Mouse (Mus musculus): ENCODE measurements around the gene Cdc6.

Gene Cdc6

GRCm38 (mm10) chr11:98961051-98961592 lies 53.5 kb downstream of the Cdc6 start:
- DNase-seq (ENCODE audit: low read depth) = no peak

- DNase-seq (ENCODE audit: low read depth) = no peak
Observed at GRCm38 (mm10) chr11:98961766-98962165, 54.2 kb downstream of the Cdc6 start.

- DNase-seq (ENCODE audit: low read depth) = no peak
Observed at GRCm38 (mm10) chr11:98962421-98963095, 55.0 kb downstream of the Cdc6 start.

- DNase-seq (ENCODE audit: low read depth) = no peak
Observed at GRCm38 (mm10) chr11:98963191-98964021, 55.8 kb downstream of the Cdc6 start.

- DNase-seq (ENCODE audit: low read depth) = no peak
Observed at GRCm38 (mm10) chr11:98964201-98964615, 56.6 kb downstream of the Cdc6 start.

GRCm38 (mm10) chr11:98964616-98965415 lies 57.2 kb downstream of the Cdc6 start:
- DNase-seq (ENCODE audit: low read depth) = no peak

- no peak for DNase-seq (ENCODE audit: low read depth)
Observed at GRCm38 (mm10) chr11:98965416-98966077, 57.9 kb downstream of the Cdc6 start.

GRCm38 (mm10) chr11:98966499-98967141 lies 59.0 kb downstream of the Cdc6 start:
- no peak for DNase-seq (ENCODE audit: low read depth)

GRCm38 (mm10) chr11:98968079-98968478 lies 60.5 kb downstream of the Cdc6 start:
- DNase-seq (ENCODE audit: low read depth) = no peak

- DNase-seq (ENCODE audit: low read depth) = no peak
Observed at GRCm38 (mm10) chr11:98968716-98969495, 61.3 kb downstream of the Cdc6 start.

- no peak for DNase-seq (ENCODE audit: low read depth)
Observed at GRCm38 (mm10) chr11:98969496-98969927, 61.9 kb downstream of the Cdc6 start.

GRCm38 (mm10) chr11:98970191-98970925 lies 62.8 kb downstream of the Cdc6 start:
- DNase-seq (ENCODE audit: low read depth) = no peak

- no peak for DNase-seq (ENCODE audit: low read depth)
Observed at GRCm38 (mm10) chr11:98971316-98972031, 63.9 kb downstream of the Cdc6 start.

- DNase-seq (ENCODE audit: low read depth) = no peak
Observed at GRCm38 (mm10) chr11:98972215-98972614, 64.6 kb downstream of the Cdc6 start.

- no peak for DNase-seq (ENCODE audit: low read depth)
Observed at GRCm38 (mm10) chr11:98972801-98973360, 65.3 kb downstream of the Cdc6 start.

All from c-Kit-positive CD71-negative TER-119-negative erythroid progenitor cells, embryonic 14.5 days (primary cell).